Mouse (Mus musculus): Measurements from ENCODE around the gene Prickle1. TPM values are rescaled to one million over a fixed set of nuclear protein-coding genes. Genes with fewer than 3 reads are reported as not detected.

Gene Prickle1
- polyA plus RNA-seq, 1 experiment from 2014 or later = 8.0 TPM

- Histone ChIP-seq H3K27me3 (no peaks in the 10 kb centered on the region), H3K9ac (replicated peaks) (no peak overlapping the region), H3K27ac (no peak overlapping the region), H3K4me2 (replicated peaks) (no peak overlapping the region), H3K9me3 (no peaks in the 10 kb centered on the region), H3K4me3 (replicated peaks) (no peak overlapping the region), H3K4me1 (replicated peaks) (no peaks in the 10 kb centered on the region), H3K36me3 (no peaks in the 10 kb centered on the region)
- ATAC-seq = no peak
- WGBS = 83% methylated on average over 14 of the region's 14 CpGs
Observed at GRCm38 (mm10) chr15:93567546-93568307, 28.0 kb downstream of the Prickle1 start.

DNA sequence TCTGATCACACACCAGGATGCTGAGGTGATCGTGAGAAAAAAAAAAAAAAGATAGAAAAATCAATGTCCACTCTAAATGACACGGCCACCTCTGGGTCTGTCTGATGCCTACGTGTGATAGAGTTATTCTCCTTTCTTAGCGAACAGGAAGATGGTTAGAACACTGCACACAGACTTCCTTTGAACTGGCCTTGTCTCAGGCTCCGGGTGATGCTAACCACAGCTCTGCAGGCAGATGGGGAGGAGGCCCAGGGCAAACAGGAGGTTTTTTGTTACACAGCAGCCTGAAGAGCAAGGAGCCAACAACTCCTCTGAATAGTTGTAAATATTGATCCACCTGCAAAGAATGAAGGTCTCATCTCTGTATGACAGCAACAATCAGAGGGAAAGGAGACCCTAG, 32.2 kb downstream of the Prickle1 start:
- Histone ChIP-seq H3K4me3 (replicated peaks) (no peak overlapping the region), H3K9me3 (no peaks in the 10 kb centered on the region)
- WGBS = 73% methylated on average over 5 of the region's 5 CpGs

DNA sequence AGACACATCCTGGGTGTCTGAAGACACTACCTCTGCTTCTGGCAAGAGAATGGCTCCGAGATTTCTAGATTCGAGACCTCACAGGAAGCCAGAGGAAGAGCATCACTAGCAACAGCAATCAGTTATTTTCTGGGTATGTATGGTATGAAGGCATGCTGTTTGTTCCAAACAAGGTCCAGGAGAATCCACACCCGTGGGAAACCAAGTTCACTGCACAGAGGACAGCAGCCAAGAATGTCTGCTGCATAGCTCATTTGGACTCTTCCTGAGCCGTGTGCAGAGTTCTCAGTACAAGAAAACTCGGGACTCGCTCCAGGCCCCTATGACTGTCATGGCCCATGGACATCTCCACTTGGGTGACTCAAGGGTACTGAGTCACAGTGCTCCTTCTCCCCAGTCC, 34.2 kb downstream of the Prickle1 start:
- no peak overlapping the region for H3K27ac ChIP-seq
- H3K9ac ChIP-seq (replicated peaks) = no peak overlapping the region
- H3K9me3 ChIP-seq = no peaks in the 10 kb centered on the region
- no peaks in the 10 kb centered on the region for H3K36me3 ChIP-seq
- no peaks in the 10 kb centered on the region for H3K4me1 ChIP-seq (replicated peaks)
- H3K4me3 ChIP-seq (replicated peaks) = no peak overlapping the region
- no peaks in the 10 kb centered on the region for H3K27me3 ChIP-seq
- H3K4me2 ChIP-seq (replicated peaks) = no peak overlapping the region
- no peak for ATAC-seq
- WGBS = 86% methylated on average over 6 of the region's 6 CpGs

More for the DNA sequence above, 32.2 kb downstream of the Prickle1 start:
- H3K27ac ChIP-seq = no peak overlapping the region
- no peaks in the 10 kb centered on the region for H3K27me3 ChIP-seq
- H3K4me1 ChIP-seq (replicated peaks) = no peaks in the 10 kb centered on the region
- no peak overlapping the region for H3K9ac ChIP-seq (replicated peaks)
- H3K4me2 ChIP-seq (replicated peaks) = no peak overlapping the region
- no peak for ATAC-seq
- H3K36me3 ChIP-seq = no peaks in the 10 kb centered on the region

DNA sequence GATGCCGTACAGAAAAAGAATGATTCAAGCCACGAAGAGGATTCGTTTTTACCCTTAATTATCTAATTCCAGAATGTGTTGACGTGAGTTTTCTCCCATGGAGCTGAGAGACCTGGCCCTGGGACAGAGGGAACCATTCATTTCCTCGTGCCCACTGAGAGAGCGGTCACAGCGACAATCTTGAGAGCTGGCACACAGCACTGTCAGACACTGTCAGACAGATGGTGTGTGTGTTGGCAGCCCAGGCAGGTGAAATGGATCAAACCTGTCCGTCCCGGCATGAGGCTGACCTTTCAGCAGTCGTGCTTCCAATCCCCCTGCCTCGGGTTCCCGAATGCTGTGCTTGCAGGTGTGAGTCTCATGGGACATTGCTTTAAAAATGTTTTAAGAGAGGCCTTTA, 37.3 kb downstream of the Prickle1 start:
- H3K4me3 ChIP-seq (replicated peaks) = no peak overlapping the region
- no peak for ATAC-seq

GRCm38 (mm10) chr15:93555719-93556118, 40.0 kb downstream of the Prickle1 start:
- Histone ChIP-seq H3K4me2 (replicated peaks) (no peak overlapping the region), H3K27me3 (no peaks in the 10 kb centered on the region), H3K9ac (replicated peaks) (no peak overlapping the region), H3K9me3 (no peaks in the 10 kb centered on the region), H3K4me1 (replicated peaks) (peaks cover 10% of the 10 kb centered on the region), H3K36me3 (no peaks in the 10 kb centered on the region), H3K27ac (no peak overlapping the region), H3K4me3 (replicated peaks) (no peak overlapping the region)
- WGBS = 63% methylated on average over 8 of the region's 8 CpGs
- ATAC-seq = no peak

More for the DNA sequence above, 37.3 kb downstream of the Prickle1 start:
- H3K36me3 ChIP-seq = no peaks in the 10 kb centered on the region
- no peak overlapping the region for H3K27ac ChIP-seq
- H3K27me3 ChIP-seq = no peaks in the 10 kb centered on the region
- WGBS = 90% methylated on average over 12 of the region's 12 CpGs
- H3K9me3 ChIP-seq = no peaks in the 10 kb centered on the region
- no peak overlapping the region for H3K9ac ChIP-seq (replicated peaks)
- no peaks in the 10 kb centered on the region for H3K4me1 ChIP-seq (replicated peaks)
- H3K4me2 ChIP-seq (replicated peaks) = no peak overlapping the region

DNA sequence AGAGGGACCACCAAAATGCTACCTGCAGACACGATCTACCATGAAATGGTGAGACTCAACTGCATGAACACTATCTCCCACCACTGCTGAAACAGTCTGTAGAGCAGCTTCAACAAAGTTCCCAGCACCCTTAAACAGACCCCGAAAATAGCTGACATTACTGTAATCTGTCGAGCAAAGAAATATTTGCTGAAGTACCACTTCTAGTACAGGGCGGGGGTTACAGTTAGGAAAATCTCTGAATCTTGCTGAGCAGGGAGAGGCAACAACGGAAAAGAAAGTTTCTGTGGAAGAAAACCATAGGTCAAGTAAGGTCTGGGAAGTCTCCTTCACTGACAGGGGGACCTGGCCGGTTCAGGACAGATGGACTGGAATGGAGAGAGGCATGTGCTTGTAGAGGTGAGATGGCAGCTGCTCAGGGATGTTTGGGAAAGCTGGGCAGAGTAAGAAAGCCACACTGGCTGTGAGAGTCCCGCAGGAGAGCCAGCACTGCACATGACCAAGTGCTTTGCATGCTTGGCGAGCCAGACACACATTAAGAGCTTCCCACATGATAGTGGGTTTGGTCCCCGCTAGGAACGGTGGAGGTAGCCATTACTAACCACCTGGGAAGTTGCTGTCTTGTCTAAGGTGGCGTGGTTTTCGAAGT, 41.4 kb downstream of the Prickle1 start:
- Histone ChIP-seq H3K27me3 (no peaks in the 10 kb centered on the region), H3K9ac (replicated peaks) (no peak overlapping the region), H3K4me1 (replicated peaks) (peaks cover 10% of the 10 kb centered on the region), H3K4me2 (replicated peaks) (no peak overlapping the region), H3K36me3 (no peaks in the 10 kb centered on the region), H3K27ac (no peak overlapping the region), H3K9me3 (no peaks in the 10 kb centered on the region), H3K4me3 (replicated peaks) (no peak overlapping the region)
- 92% methylated on average over 12 of the region's 12 CpGs for WGBS
- no peak for ATAC-seq

- Histone ChIP-seq H3K9me3 (no peaks in the 10 kb centered on the region), H3K36me3 (no peaks in the 10 kb centered on the region), H3K27ac (no peak overlapping the region), H3K9ac (replicated peaks) (no peak overlapping the region), H3K27me3 (no peaks in the 10 kb centered on the region), H3K4me2 (replicated peaks) (peak overlapping the region; percentile 33), H3K4me3 (replicated peaks) (no peak overlapping the region), H3K4me1 (replicated peaks) (peaks cover 10% of the 10 kb centered on the region)
- 2% methylated on average over 9 of the region's 9 CpGs for WGBS
- peak; percentile 62 for ATAC-seq
Observed at GRCm38 (mm10) chr15:93552169-93552568, 43.5 kb downstream of the Prickle1 start.

DNA sequence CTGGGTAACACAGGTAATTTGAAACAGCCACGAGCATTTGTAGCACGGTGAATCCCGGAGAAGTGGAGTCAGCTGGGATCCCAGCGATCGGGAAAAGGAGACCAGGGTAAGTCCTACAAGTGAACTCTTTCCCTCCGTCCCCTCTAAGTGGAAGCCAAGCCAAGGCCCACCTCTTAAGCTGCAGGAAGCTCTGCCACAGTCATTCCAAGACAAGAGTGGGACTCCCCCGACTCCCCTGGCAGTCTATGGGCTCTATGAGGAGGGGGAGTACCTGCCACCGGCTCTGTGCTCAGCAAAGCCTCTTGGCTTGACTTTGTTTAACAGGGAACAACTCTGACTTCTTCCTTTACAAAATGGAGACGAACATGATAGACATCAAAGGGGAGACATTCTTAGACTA, 47.4 kb downstream of the Prickle1 start:
- WGBS = 83% methylated on average over 9 of the region's 9 CpGs
- H3K4me3 ChIP-seq (replicated peaks) = no peak overlapping the region
- no peaks in the 10 kb centered on the region for H3K9me3 ChIP-seq
- H3K36me3 ChIP-seq = no peaks in the 10 kb centered on the region
- H3K9ac ChIP-seq (replicated peaks) = no peak overlapping the region
- no peak for ATAC-seq
- H3K27ac ChIP-seq = no peak overlapping the region
- H3K4me1 ChIP-seq (replicated peaks) = peaks cover 10% of the 10 kb centered on the region
- no peak overlapping the region for H3K4me2 ChIP-seq (replicated peaks)
- no peaks in the 10 kb centered on the region for H3K27me3 ChIP-seq

DNA sequence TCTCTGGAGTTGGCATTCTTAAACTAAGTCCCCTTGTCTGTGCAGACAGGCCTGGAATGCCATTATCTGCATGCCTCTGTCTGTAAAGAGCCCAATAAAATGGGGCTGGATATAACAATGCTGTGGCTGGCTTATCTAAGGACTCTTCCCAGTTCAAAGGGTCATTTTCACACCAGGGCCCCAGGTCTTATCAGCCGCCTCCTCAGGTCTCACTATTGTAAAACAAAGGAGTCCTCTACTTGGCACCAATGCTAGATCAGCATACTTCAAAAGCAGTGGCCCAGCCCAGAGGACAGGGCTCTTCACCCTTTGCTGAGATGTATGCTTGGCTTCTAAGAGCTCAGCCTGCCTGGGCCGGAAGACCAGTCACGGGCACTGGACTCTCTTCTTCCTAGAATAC, 56.3 kb downstream of the Prickle1 start:
- no peaks in the 10 kb centered on the region for H3K27me3 ChIP-seq
- H3K9ac ChIP-seq (replicated peaks) = no peak overlapping the region
- H3K4me1 ChIP-seq (replicated peaks) = no peaks in the 10 kb centered on the region
- no peaks in the 10 kb centered on the region for H3K36me3 ChIP-seq
- 77% methylated on average over 3 of the region's 3 CpGs for WGBS
- ATAC-seq = no peak
- H3K4me2 ChIP-seq (replicated peaks) = no peak overlapping the region
- no peak overlapping the region for H3K27ac ChIP-seq
- H3K9me3 ChIP-seq = no peaks in the 10 kb centered on the region
- H3K4me3 ChIP-seq (replicated peaks) = no peak overlapping the region

GRCm38 (mm10) chr15:93538551-93539205, 57.0 kb downstream of the Prickle1 start:
- Histone ChIP-seq H3K4me3 (replicated peaks) (no peak overlapping the region), H3K4me2 (replicated peaks) (no peak overlapping the region), H3K27me3 (no peaks in the 10 kb centered on the region), H3K36me3 (no peaks in the 10 kb centered on the region), H3K27ac (no peak overlapping the region), H3K9ac (replicated peaks) (no peak overlapping the region), H3K4me1 (replicated peaks) (no peaks in the 10 kb centered on the region), H3K9me3 (no peaks in the 10 kb centered on the region)
- WGBS = 89% methylated on average over 21 of the region's 21 CpGs
- no peak for ATAC-seq

DNA sequence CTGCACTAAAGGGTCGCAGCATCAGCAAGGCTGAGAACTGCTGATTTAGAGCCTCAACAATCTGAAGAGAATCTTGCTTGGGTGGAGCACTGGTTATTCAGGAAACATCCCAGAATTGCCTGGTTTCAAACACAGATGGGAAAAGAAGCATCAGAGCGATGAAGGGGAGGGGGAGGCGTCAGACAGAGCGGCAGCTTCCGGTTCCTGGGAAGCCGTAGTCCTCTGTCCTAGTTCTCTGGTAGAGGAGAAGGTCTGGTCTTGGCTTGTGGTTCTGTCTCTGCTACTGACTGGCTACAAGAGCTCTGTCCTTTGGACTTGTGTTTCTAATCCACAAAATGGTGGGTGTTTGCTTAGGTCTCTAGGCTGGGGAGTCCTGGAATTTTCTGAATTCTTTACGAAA, 57.9 kb downstream of the Prickle1 start:
- Histone ChIP-seq H3K4me3 (replicated peaks) (no peak overlapping the region), H3K4me1 (replicated peaks) (no peaks in the 10 kb centered on the region), H3K36me3 (no peaks in the 10 kb centered on the region), H3K4me2 (replicated peaks) (no peak overlapping the region), H3K27ac (no peak overlapping the region), H3K9me3 (no peaks in the 10 kb centered on the region), H3K9ac (replicated peaks) (no peak overlapping the region), H3K27me3 (no peaks in the 10 kb centered on the region)
- 88% methylated on average over 7 of the region's 7 CpGs for WGBS
- no peak for ATAC-seq

GRCm38 (mm10) chr15:93536191-93536590, 59.5 kb downstream of the Prickle1 start:
- H3K4me2 ChIP-seq (replicated peaks) = no peak overlapping the region
- WGBS = 84% methylated on average over 4 of the region's 4 CpGs
- H3K27me3 ChIP-seq = no peaks in the 10 kb centered on the region
- H3K9me3 ChIP-seq = no peaks in the 10 kb centered on the region
- H3K36me3 ChIP-seq = no peaks in the 10 kb centered on the region
- H3K9ac ChIP-seq (replicated peaks) = no peak overlapping the region
- no peak for ATAC-seq
- H3K4me3 ChIP-seq (replicated peaks) = no peak overlapping the region
- H3K27ac ChIP-seq = no peak overlapping the region
- H3K4me1 ChIP-seq (replicated peaks) = no peaks in the 10 kb centered on the region
